Mouse (Mus musculus) heart, postnatal 0 days (tissue): Measurements from ENCODE around the gene Heca. TPM values are rescaled to one million over a fixed set of nuclear protein-coding genes. Genes with fewer than 3 reads are reported as not detected.
"Not testable (repeated sequence)": the region's sequence is repeated elsewhere in the genome, so short reads cannot be mapped to it uniquely, and the experiment has no call there.

Source experiments
- ATAC-seq: fragments of 200-750 bp; cut with Nextera tagmentation; 2 replicates; pipeline ENCODE4 v1.8.0; 2017; ENCODE audit warnings: low read depth, moderate number of reproducible peaks, moderate library complexity; ENCODE audit not compliant: insufficient read depth
- DNase-seq: peaks from one replicate; pipeline ENCODE4 v3.0.0-alpha.2; 2016; ENCODE audit warnings: low spot score
- H3K27ac ChIP-seq: fragments of 300-500 bp; sonication (generic); 2 replicates; pipeline ENCODE4 v1.5.1; 2014; ENCODE audit warnings: low read depth, mild to moderate bottlenecking
- H3K27me3 ChIP-seq: fragments of 300-500 bp; sonication (generic); 2 replicates; pipeline ENCODE4 v1.6.1; 2014; ENCODE audit warnings: low read length, mixed read lengths; ENCODE audit not compliant: control insufficient read depth, insufficient read depth
- H3K36me3 ChIP-seq: fragments of 300-500 bp; sonication (generic); replicated peaks from 2 replicates; pipeline ENCODE4 v1.6.1; 2014; ENCODE audit warnings: low read length, mixed read lengths; ENCODE audit not compliant: control insufficient read depth, insufficient read depth
- H3K4me1 ChIP-seq: fragments of 300-500 bp; sonication (generic); 2 replicates; pipeline ENCODE4 v1.6.1; 2014; ENCODE audit warnings: antibody characterized with exemption; ENCODE audit not compliant: control insufficient read depth, insufficient read depth
- H3K4me2 ChIP-seq: fragments of 300-500 bp; sonication (generic); 2 replicates; pipeline ENCODE4 v1.6.1; 2014; ENCODE audit warnings: low read depth, mild to moderate bottlenecking, low read length, moderate library complexity
- H3K4me3 ChIP-seq: fragments of 300-500 bp; sonication (generic); 2 replicates; pipeline ENCODE4 v1.5.1; 2014; ENCODE audit warnings: low read depth, low read length
- H3K9ac ChIP-seq: fragments of 300-500 bp; sonication (generic); replicated peaks from 2 replicates; pipeline ENCODE4 v1.6.1; 2014; ENCODE audit warnings: low read depth, low read length, mixed read lengths
- H3K9me3 ChIP-seq: fragments of 300-500 bp; sonication (generic); replicated peaks from 2 replicates; pipeline ENCODE4 v1.6.1; 2016; ENCODE audit warnings: low read length; ENCODE audit not compliant: control insufficient read depth
- CTCF ChIP-seq: IDR thresholded peaks from 2 replicates; pipeline ENCODE4 v1.5.1; 2016; ENCODE audit warnings: antibody characterized with exemption, control low read depth, low read depth
- EP300 ChIP-seq: IDR thresholded peaks from 2 replicates; pipeline ENCODE4 v1.6.1; 2016; ENCODE audit warnings: antibody characterized with exemption, low read depth
- WGBS: fragments of 180-500 bp; shearing (Covaris S2); extraction: QIAGEN DNeasy Blood & Tissue Kit; methylation state at CpG from one replicate; pipeline ENCODE4 v1.1.7; 2014; 5-methylcytosine and 5-hydroxymethylcytosine counted together
- polyA plus RNA-seq: library from polyadenylated mRNA; unstranded; fragments of >200 nt; fragmentation: Nextera tagmentation; extraction: Ambion mirVana; gene quantifications from 2 replicates; pipeline ENCODE4 v1.2.1, GENCODE M21; 2015
- total RNA-seq: library from RNA; depleted of rRNA; stranded (reverse); fragments of >200 nt; gene quantifications from 2 replicates; pipeline ENCODE4 v1.2.3, GENCODE M21; 2014; ENCODE audit warnings: low replicate concordance; rRNA removed

Heca gene
- total and polyA plus RNA-seq, 2 experiments from 2014 or later, result 6.0 to 68.6 TPM

- H3K4me2 ChIP-seq, result no peak overlapping the region
- no peak for ATAC-seq
- 86% methylated on average over 4 of the region's 4 CpGs for WGBS
- H3K4me3 ChIP-seq, result no peak overlapping the region
- no peak overlapping the region for H3K9ac ChIP-seq
- H3K4me1 ChIP-seq, result no peaks in the 10 kb centered on the region
- H3K27me3 ChIP-seq, result no peaks in the 10 kb centered on the region
- H3K9me3 ChIP-seq, result no peaks in the 10 kb centered on the region
- DNase-seq, result no peak
- no peak overlapping the region for H3K27ac ChIP-seq
- TF ChIP-seq CTCF (no peak), EP300 (no peak)
- H3K36me3 ChIP-seq, result peaks cover 71% of the 10 kb centered on the region
Observed at GRCm38 (mm10) chr10:17829205-17829604, 118.7 kb downstream of the Heca start.

- TF ChIP-seq CTCF (no peak), EP300 (no peak)
- Histone ChIP-seq H3K9ac (no peak overlapping the region), H3K4me2 (no peak overlapping the region; the same call in 1 of the 2 replicates), H3K4me3 (no peak overlapping the region), H3K9me3 (no peaks in the 10 kb centered on the region), H3K36me3 (peaks cover 71% of the 10 kb centered on the region), H3K27me3 (no peaks in the 10 kb centered on the region), H3K4me1 (no peaks in the 10 kb centered on the region), H3K27ac (no peak overlapping the region)
- ATAC-seq (no peak), DNase-seq (no peak)
- WGBS, result 30% methylated on average over 12 of the region's 12 CpGs
Observed at GRCm38 (mm10) chr10:17827391-17827790, 120.5 kb downstream of the Heca start.

- DNase-seq, H3K9ac ChIP-seq, H3K4me3 ChIP-seq, ATAC-seq, H3K4me2 ChIP-seq, H3K9me3 ChIP-seq, H3K27me3 ChIP-seq, H3K27ac ChIP-seq, H3K4me1 ChIP-seq: not testable (repeated sequence)
- peaks cover 43% of the 10 kb centered on the region for H3K36me3 ChIP-seq
- WGBS, result 90% methylated on average over 7 of the region's 7 CpGs
Observed at GRCm38 (mm10) chr10:17820422-17820821, 127.4 kb downstream of the Heca start.

Other genes starting within 250 kb of the Heca start
- gene Cited2, start 224.8 kb downstream of the Heca start, total RNA-seq, result 57.6 and 63.6 TPM in 2 replicates
- gene Cited2, start 224.8 kb downstream of the Heca start, polyA plus RNA-seq, result 15.8 and 23.1 TPM in 2 replicates
- 59.9 and 68.3 TPM in 2 replicates for gene Txlnb, start 151.8 kb downstream of the Heca start, total RNA-seq
- gene Txlnb, start 151.8 kb downstream of the Heca start, polyA plus RNA-seq, result 56.3 and 61.1 TPM in 2 replicates
- 84.3 and 88.7 TPM in 2 replicates for gene Abracl, start 75.2 kb upstream of the Heca start, total RNA-seq
- gene Abracl, start 75.2 kb upstream of the Heca start, polyA plus RNA-seq, result 255 and 288 TPM in 2 replicates
- 43.4 and 48.3 TPM in 2 replicates for gene Reps1, start 107.8 kb upstream of the Heca start, total RNA-seq
- gene Reps1, start 107.8 kb upstream of the Heca start, polyA plus RNA-seq, result 6.9 and 9.2 TPM in 2 replicates